In the genomic region with DNA sequence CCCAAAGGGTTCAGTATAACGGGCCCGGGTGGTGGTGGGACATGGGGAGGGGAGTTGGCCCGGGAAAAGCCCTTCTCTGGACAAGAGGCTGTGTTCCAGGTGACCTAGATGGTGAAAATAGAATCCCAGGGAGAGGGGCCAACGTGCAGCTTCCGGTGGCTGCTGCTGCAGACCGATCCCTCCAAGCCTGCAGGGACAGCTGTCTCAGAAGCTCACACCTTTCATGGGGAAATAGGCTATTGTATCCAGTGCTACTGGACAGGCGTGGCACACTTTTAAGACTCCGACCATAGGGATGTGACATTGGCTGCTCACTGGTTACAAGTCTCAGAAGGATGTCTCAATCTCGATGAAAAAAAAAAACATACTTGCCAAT, we compare ENCODE assay signal across 10 mouse cellular contexts. TPM values are rescaled to one million over a fixed set of nuclear protein-coding genes. Genes with fewer than 3 reads are reported as not detected.
DNase-seq lines count a peak whose midpoint lies in the region; ATAC-seq and TF ChIP-seq lines count a peak whose summit lies in the region.
"Had no signal": no experiment of that assay in that cellular context is flagged by ENCODE, and none has a peak within 500 bp of the region (broad histone marks: within the 10 kb centered on the region; RNA-seq: fewer than 3 reads in every experiment).

No protein-coding gene starts in this region.

- peak; percentile 33 for DNase-seq in cerebellum, postnatal 14 days
- no peak for DNase-seq in cerebellum, adult 11-12 months
- DNase-seq in forebrain, postnatal 0 days = no peak
- no peak for DNase-seq in urinary bladder, postnatal 10 days (ENCODE audit: low spot score)
- DNase-seq in urinary bladder, adult 18-20 months (ENCODE audit: low spot score in 2 of 2) = no peak
- DNase-seq in layer of hippocampus, adult 8-10 months (ENCODE audit: low spot score in 2 of 2) = no peak

- H3K27me3 ChIP-seq in E14TG2a.4 (ENCODE audit: insufficient read depth, low read length) = peaks cover 16% of the 10 kb centered on the region
- H3K27me3 ChIP-seq in forebrain, postnatal 0 days (ENCODE audit: insufficient read depth, low read length) = no peaks in the 10 kb centered on the region
- H3K27me3 ChIP-seq in limb, embryonic 15.5 days = no peaks in the 10 kb centered on the region

- no peaks in the 10 kb centered on the region for H3K9me3 ChIP-seq in E14TG2a.4 (ENCODE audit: low read length)
- H3K9me3 ChIP-seq in forebrain, postnatal 0 days (ENCODE audit: low read length) = no peaks in the 10 kb centered on the region
- H3K9me3 ChIP-seq in limb, embryonic 15.5 days = no peaks in the 10 kb centered on the region

- no peak for TF ChIP-seq CTCF in E14TG2a.4 (conservative IDR thresholded peaks at IDR 0.05; ENCODE audit: low read length)
- no peak for TF ChIP-seq CTCF in forebrain, postnatal 0 days (IDR thresholded peaks at IDR 0.05; ENCODE audit: low read depth)

- H3K4me2 ChIP-seq in forebrain, postnatal 0 days (ENCODE audit: low read depth) = peak overlapping the region; percentile 96
- H3K4me2 ChIP-seq in limb, embryonic 15.5 days = peak overlapping the region; percentile 93

- H3K4me1 ChIP-seq in E14TG2a.4 (replicated peaks; ENCODE audit: low read depth, low read length) = peaks cover 13% of the 10 kb centered on the region
- H3K4me1 ChIP-seq in forebrain, postnatal 0 days (ENCODE audit: insufficient read depth) = peaks cover 5% of the 10 kb centered on the region
- peaks cover 17% of the 10 kb centered on the region for H3K4me1 ChIP-seq in limb, embryonic 15.5 days

- no peak for ATAC-seq in forebrain, postnatal 0 days
- 0 out of 2 replicates have a peak, but pooled peaks have one; percentile 14 for ATAC-seq in limb, embryonic 15.5 days (ENCODE audit: insufficient number of reproducible peaks, low FRiP score, low TSS enrichment, low read depth)

- H3K9ac ChIP-seq in forebrain, postnatal 0 days = 0 out of 2 replicates have a peak overlapping the region, but pooled peaks have one; percentile 62
- peak overlapping the region; percentile 40; the same call in 1 of the 2 replicates for H3K9ac ChIP-seq in limb, embryonic 15.5 days

- no peaks in the 10 kb centered on the region for H3K36me3 ChIP-seq in E14TG2a.4 (ENCODE audit: insufficient read depth, low read length)
- no peaks in the 10 kb centered on the region for H3K36me3 ChIP-seq in forebrain, postnatal 0 days (ENCODE audit: insufficient read depth)
- no peaks in the 10 kb centered on the region for H3K36me3 ChIP-seq in limb, embryonic 15.5 days

- H3K4me3 ChIP-seq in E14TG2a.4 (replicated peaks; ENCODE audit: low read length) = peak overlapping the region; percentile 76
- peak overlapping the region; percentile 53; the same call in 1 of the 2 replicates for H3K4me3 ChIP-seq in forebrain, postnatal 0 days (ENCODE audit: low read depth, low read length)
- H3K4me3 ChIP-seq in limb, embryonic 15.5 days = peak overlapping the region; percentile 50

- 19% methylated on average over 9 of the region's 9 CpGs for WGBS in forebrain, postnatal 0 days
- WGBS in limb, embryonic 15.5 days = 21% methylated on average over 9 of the region's 9 CpGs

- no peak overlapping the region; the same call in 1 of the 2 replicates for H3K27ac ChIP-seq in forebrain, postnatal 0 days (ENCODE audit: low read depth, low read length)
- H3K27ac ChIP-seq in limb, embryonic 15.5 days = peak overlapping the region; percentile 76; the same call in 1 of the 2 replicates

RNA-seq across cellular contexts. Expression of a gene that starts 0.5 kb away (rescaled TPM):
- total RNA-seq in forebrain, postnatal 0 days (2014; rRNA removed) = 0.52 TPM in 1 of 2 replicates, not detected in the other
- polyA plus RNA-seq in forebrain, postnatal 0 days (2015; fragmentation: Nextera tagmentation; extraction: Ambion mirVana) = 0.22 and 0.34 TPM in 2 replicates
- polyA plus RNA-seq in limb, embryonic 15.5 days (2015; fragmentation: Nextera tagmentation; extraction: Ambion mirVana) = 0.73 and 0.79 TPM in 2 replicates
- total RNA-seq in layer of hippocampus, adult 8-10 months (2022) = 1 to 10 TPM in 1 of 4 experiments, under 1 TPM in 2, not detected in 1; 0.18 to 1.2 (median 0.45) TPM
- polyA plus RNA-seq: large intestine, adult 2 months; small intestine, adult 2 months had no signal

Comparison
In these comparisons a context has a peak if more than half of its experiments do, and no peak if none do; other contexts are left out.
1. DNase-seq: peak in cerebellum, postnatal 14 days (2 of 2); none in cerebellum, adult 11-12 months (single experiment), forebrain, postnatal 0 days (single experiment), urinary bladder, postnatal 10 days (single experiment), urinary bladder, adult 18-20 months (0 of 2) and layer of hippocampus, adult 8-10 months (0 of 2).
2. Peak in every context shown above with its lines, with median percentiles within 50 percentile points of each other: H3K4me3 ChIP-seq.